Mouse (Mus musculus): ENCODE measurements around the gene Nlrc5.
A peak's percentile ranks its signal among the peaks of the same experiment; 100 is the strongest.

Nlrc5 gene

GRCm38 (mm10) chr8:94469656-94470055 is 35.5 kb downstream of the Nlrc5 start:
- DNase-seq (ENCODE audit: low spot score), result no peak

DNA sequence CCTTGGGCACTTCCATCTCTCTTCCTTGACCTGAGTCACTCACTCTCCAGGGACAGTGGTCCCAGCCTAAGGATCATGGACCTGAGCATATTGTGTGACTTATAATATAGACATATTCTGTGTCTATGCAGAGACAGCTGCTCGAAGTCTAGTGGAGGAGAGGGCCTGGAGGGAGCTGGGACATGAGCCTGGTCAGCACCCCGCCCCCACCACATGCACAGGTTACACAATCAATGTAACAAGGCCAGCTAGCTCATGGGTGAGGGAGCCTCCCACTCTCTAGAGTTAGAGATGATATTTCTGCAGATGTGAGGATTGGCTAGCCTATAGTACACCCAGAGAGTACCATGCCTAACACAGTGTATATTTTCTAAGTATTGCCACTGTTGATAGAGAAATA is 36.6 kb downstream of the Nlrc5 start:
- DNase-seq (ENCODE audit: low spot score), result no peak

GRCm38 (mm10) chr8:94471281-94471680 is 37.1 kb downstream of the Nlrc5 start:
- DNase-seq (ENCODE audit: low spot score), result no peak

DNA sequence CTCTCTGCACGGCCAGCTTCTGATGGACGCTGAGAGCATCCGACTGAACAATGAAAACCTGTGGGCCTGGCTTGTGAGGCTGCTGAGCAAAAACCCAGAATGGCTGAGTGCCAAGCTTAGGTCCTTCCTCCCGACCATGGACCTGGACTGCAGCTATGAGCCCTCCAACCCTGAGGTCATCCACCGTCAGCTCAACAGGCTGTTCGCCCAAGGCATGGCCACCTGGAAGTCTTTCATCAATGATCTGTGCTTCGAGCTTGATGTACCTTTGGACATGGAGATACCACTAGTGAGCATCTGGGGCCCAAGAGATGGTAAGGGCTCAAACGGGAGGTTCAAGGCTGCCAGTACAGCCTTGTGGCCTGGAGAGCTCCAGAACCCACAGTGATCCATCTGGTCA is 38.6 kb downstream of the Nlrc5 start:
- no peak for DNase-seq (ENCODE audit: low spot score)

DNA sequence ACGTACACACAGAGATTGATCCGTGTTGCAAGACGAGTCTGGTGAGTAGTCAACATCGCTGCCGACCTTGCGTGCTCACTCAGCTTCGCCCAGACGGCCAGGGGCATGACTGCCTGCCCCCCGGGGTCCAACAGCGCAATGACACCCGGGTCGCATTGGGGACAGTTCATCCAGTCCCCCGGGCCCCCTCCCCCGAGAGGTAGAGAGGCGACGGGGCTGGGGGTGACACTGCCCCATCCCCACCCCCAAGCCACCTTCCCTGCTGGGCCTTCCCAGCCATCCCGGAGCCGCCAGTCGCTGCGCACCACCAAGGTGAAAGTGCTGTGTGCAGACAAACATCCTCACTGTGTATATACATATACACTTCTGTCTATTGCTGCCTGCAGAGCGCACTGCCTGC is 39.3 kb downstream of the Nlrc5 start:
- no peak for DNase-seq (ENCODE audit: low spot score)

GRCm38 (mm10) chr8:94475786-94476185 is 41.6 kb downstream of the Nlrc5 start:
- no peak for DNase-seq (ENCODE audit: low spot score)

- no peak for DNase-seq (ENCODE audit: low spot score)
These were observed 42.7 kb downstream of the Nlrc5 start for GRCm38 (mm10) chr8:94476846-94477245.

DNA sequence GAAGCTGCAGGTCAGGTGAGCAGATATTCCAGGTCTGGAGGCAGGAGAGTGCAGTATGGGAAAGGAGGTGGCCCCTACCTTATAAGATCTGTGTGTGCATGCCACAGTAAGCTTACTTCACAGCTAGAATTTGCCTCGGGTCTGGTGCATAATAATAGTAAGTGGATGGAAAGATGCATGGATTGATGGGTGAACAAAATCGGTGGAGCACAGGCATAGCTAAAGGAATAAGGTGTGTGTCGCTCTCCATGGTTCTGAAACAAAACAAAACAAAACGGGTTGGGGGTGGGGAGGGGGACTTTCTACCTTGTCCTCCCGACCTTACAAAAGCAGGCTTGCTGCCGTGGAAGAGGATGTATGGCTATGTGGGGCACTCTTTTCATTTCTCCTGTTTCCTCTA is 47.9 kb downstream of the Nlrc5 start:
- DNase-seq (ENCODE audit: low spot score), result peak; percentile 53

- DNase-seq (ENCODE audit: low spot score), result no peak
These were observed 51.1 kb downstream of the Nlrc5 start for GRCm38 (mm10) chr8:94485288-94485687.

DNA sequence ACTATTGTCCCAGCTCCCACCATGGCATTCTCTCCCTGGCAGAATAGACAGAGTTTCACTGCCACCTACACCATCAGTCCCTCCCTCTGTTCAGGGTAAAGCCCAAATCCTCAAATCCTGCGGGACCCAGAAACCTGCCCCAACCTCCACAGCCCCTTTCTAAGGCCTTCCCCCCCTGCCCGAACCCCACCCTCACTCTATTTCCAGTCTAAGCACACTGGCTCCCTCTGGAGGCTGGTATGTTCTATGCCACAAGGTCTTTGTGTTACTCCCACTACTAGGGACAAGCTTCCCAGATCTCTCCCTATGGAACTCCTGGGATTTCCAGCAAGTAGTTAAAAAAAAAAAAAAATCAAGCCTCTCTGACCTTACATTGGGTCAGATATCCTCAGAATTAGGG is 51.7 kb downstream of the Nlrc5 start:
- peak; percentile 66 for DNase-seq (ENCODE audit: low spot score)

DNA sequence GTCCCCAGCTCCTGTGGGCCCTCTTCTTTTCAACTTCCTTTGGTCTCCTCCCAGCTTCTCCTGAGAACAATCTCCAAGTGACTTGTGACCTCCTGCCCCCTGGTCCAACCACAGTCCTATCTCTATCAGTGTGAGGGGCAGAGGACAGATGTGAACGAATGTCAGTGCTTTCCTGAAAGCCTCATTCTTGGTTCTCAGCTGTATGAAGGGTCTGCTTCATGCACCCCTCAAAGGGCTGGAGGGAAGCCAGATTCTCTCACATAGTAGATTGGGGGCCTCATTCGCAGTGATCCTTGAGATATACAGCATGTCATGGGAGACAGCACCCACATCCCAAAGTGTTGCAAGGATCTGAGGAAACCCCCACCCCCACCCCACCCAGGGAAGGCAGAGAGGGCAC is 53.9 kb downstream of the Nlrc5 start:
- DNase-seq (ENCODE audit: low spot score), result no peak

- no peak for DNase-seq (ENCODE audit: low spot score)
These were observed 55.8 kb downstream of the Nlrc5 start for GRCm38 (mm10) chr8:94489809-94490483.

DNA sequence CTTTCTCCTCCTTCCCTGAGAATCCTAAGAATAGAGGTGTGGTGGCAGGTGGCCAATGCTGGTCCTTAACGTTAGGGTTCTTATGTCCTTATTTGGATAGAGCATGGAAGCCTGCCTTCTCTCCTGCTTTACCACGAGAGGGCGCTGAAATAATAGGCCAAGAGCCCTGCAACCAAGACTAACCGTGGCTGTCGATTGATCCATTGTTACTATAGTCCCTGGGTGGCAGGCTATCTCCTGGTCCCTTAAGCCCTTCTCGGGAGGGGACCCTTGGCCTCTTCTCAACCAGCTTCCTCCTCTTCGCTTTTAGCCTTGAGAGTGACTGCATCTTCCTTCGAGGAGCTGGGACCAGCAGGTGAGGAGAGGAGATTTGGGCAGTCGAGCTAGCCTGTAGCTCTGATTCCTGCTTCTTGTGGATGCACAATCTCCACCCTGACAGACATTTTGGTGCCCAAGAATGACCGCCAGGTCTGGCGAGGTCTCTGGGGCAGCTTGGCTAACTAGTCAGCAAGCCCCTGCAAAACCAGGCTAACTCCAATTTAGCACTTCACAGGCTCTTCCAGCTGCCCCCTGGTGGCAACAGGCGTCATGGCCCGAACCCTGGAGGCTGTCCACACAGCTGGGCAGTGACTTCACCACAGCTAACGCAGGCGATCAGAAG is 58.0 kb downstream of the Nlrc5 start:
- DNase-seq (ENCODE audit: low spot score), result peak; percentile 91

- peak; percentile 17 for DNase-seq (ENCODE audit: low spot score)
These were observed 59.1 kb downstream of the Nlrc5 start for GRCm38 (mm10) chr8:94493240-94493639.

DNA sequence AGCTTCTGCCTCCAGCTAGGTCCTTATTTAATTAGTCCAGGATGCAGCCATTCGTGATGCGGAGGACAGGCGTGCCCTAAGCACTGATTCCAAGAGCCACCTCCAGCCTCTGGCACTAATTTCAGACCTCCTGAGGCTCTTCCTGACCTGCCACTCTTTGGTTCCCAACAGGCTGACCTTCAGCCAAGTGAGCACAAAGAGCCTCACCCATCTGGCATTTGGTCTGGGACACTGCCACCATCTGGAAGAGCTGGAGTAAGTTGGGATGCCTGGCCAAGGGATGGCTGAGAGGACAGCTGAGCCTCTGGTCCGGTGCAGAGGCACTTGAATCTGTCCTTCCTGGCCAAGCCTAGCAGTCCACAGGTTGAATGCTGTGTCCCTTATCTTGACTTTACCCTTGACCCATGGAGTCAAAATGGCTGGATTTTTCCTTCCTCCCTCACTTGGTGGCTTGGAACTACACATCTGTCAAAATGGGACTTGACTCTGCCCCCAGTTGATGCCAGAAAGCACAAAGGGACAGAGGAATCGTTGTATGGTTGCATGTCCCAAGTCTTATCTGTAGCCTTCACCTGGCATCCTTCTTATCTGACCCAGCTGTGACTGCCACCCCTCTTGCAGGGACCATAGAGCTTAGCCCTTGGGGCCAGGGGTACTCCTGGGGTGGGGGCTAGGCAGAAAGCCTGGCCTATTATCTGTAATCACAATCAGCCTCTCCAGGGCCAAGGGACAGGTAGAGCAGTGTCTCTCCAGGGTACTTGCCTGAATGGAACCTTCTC is 81.5 kb downstream of the Nlrc5 start:
- no peak for DNase-seq (ENCODE audit: low spot score)

GRCm38 (mm10) chr8:94516209-94516593 is 82.0 kb downstream of the Nlrc5 start:
- no peak for DNase-seq (ENCODE audit: low spot score)

GRCm38 (mm10) chr8:94516766-94517165 is 82.6 kb downstream of the Nlrc5 start:
- no peak for DNase-seq (ENCODE audit: low spot score)

GRCm38 (mm10) chr8:94518331-94518730 is 84.2 kb downstream of the Nlrc5 start:
- DNase-seq (ENCODE audit: low spot score), result no peak

GRCm38 (mm10) chr8:94519021-94519420 is 84.9 kb downstream of the Nlrc5 start:
- no peak for DNase-seq (ENCODE audit: low spot score)

GRCm38 (mm10) chr8:94521481-94521880 is 87.3 kb downstream of the Nlrc5 start:
- no peak for DNase-seq (ENCODE audit: low spot score)

DNA sequence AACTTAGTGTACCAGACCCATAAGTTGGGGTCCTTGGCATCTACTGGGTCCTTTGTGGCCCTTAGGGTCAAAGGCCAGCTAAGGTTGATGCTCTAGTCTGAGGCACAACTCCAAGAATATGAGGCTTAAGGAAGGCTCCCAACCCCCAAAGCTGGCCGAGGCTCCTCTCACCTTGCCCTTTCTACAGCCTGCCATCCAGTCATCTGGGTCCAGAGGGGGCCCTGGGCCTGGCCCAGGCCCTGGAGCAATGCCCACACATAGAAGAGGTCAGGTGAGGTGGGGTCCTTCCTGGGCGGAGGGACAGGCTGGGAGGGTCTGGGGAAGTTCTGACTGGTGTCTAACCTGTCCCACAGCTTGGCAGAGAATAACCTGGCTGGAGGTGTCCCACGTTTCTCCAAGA is 88.3 kb downstream of the Nlrc5 start:
- no peak for DNase-seq (ENCODE audit: low spot score)

DNA sequence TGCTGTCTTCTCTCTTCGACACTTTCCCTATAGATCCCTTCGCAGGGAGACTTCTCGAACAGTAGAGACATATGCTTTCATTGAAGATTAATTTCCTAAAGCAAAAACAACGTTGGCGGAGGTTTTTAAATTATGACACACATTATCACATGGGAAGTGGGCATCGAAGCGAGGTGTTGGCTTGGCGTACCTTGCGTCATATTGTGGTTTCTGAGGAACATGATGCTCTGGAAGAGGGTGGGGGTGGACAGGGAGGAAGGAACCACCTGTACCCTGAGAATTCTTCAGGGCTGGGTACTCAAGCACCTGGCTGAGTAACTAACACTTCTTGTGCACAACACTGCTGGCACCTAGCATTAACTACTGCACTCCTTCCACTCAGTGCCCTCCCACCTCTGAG is 90.4 kb downstream of the Nlrc5 start:
- no peak for DNase-seq (ENCODE audit: low spot score)

- no peak for DNase-seq (ENCODE audit: low spot score)
These were observed 93.0 kb downstream of the Nlrc5 start for GRCm38 (mm10) chr8:94527178-94527577.

All from embryo, embryonic 10.5 days (tissue).